Mouse (Mus musculus): ENCODE data around the gene Zmynd8.

Zmynd8 gene

GRCm38 (mm10) chr2:165898202-165899194 is at the start of gene Zmynd8:
Zmynd8 (minus strand) TSS chr2:165899016.
- in situ Hi-C loops (cut with MboI; ENCODE audit: unreplicated experiment in 2 of 2): no loop called here

GRCm38 (mm10) chr2:165948007-165948406 is 49.2 kb upstream of the Zmynd8 start:
- in situ Hi-C loops (cut with MboI; ENCODE audit: unreplicated experiment in 2 of 2): no loop called here

- in situ Hi-C loops (cut with MboI; ENCODE audit: unreplicated experiment in 2 of 2): no loop called here
Observed at GRCm38 (mm10) chr2:165946046-165946564, 47.3 kb upstream of the Zmynd8 start.

GRCm38 (mm10) chr2:165944576-165945351 is 45.9 kb upstream of the Zmynd8 start:
- in situ Hi-C loops (cut with MboI; ENCODE audit: unreplicated experiment in 2 of 2): no loop called here

GRCm38 (mm10) chr2:165943113-165943512 is 44.3 kb upstream of the Zmynd8 start:
- in situ Hi-C loops (cut with MboI; ENCODE audit: unreplicated experiment in 2 of 2): no loop called here

GRCm38 (mm10) chr2:165936106-165936505 is 37.3 kb upstream of the Zmynd8 start:
- in situ Hi-C loops (cut with MboI; ENCODE audit: unreplicated experiment in 2 of 2): no loop called here

GRCm38 (mm10) chr2:165927705-165928104 is 28.9 kb upstream of the Zmynd8 start:
- in situ Hi-C loops (cut with MboI; ENCODE audit: unreplicated experiment in 2 of 2): loop anchor here in 1 of 2 experiments (10.0 kb wide), 1 partner anchor 67 kb away; the partner anchor contains the start of gene Ncoa3

- in situ Hi-C loops (cut with MboI; ENCODE audit: unreplicated experiment in 2 of 2): loop anchor here in 1 of 2 experiments (10.0 kb wide), 1 partner anchor 69 kb away; the partner anchor contains the start of gene Ncoa3
Observed at GRCm38 (mm10) chr2:165926191-165926590, 27.4 kb upstream of the Zmynd8 start.

GRCm38 (mm10) chr2:165925144-165925543 is 26.3 kb upstream of the Zmynd8 start:
- in situ Hi-C loops (cut with MboI; ENCODE audit: unreplicated experiment in 2 of 2): loop anchor here in 1 of 2 experiments (10.0 kb wide), 1 partner anchor 70 kb away; the partner anchor contains the start of gene Ncoa3

GRCm38 (mm10) chr2:165924695-165925094 is 25.9 kb upstream of the Zmynd8 start:
- in situ Hi-C loops (cut with MboI; ENCODE audit: unreplicated experiment in 2 of 2): loop anchor here (5.0 to 10.0 kb wide), 4 partner anchors 33 to 108 kb away; partner anchors contain the start of gene Ncoa3 (in 2 of the 2)

GRCm38 (mm10) chr2:165923715-165924114 is 24.9 kb upstream of the Zmynd8 start:
- in situ Hi-C loops (cut with MboI; ENCODE audit: unreplicated experiment in 2 of 2): loop anchor here (5.0 to 10.0 kb wide), 4 partner anchors 34 to 109 kb away; partner anchors contain the start of gene Ncoa3 (in 2 of the 2)

- in situ Hi-C loops (cut with MboI; ENCODE audit: unreplicated experiment in 2 of 2): loop anchor here (5.0 to 10.0 kb wide), 4 partner anchors 34 to 109 kb away; partner anchors contain the start of gene Ncoa3 (in 2 of the 2)
Observed at GRCm38 (mm10) chr2:165922994-165923393, 24.2 kb upstream of the Zmynd8 start.

GRCm38 (mm10) chr2:165922047-165922728 is 23.4 kb upstream of the Zmynd8 start:
- in situ Hi-C loops (cut with MboI; ENCODE audit: unreplicated experiment in 2 of 2): loop anchor here (5.0 to 10.0 kb wide), 4 partner anchors 35 to 110 kb away; partner anchors contain the start of gene Ncoa3 (in 2 of the 2)

- in situ Hi-C loops (cut with MboI; ENCODE audit: unreplicated experiment in 2 of 2): loop anchor here (5.0 to 10.0 kb wide), 5 partner anchors 87 to 641 kb away; no protein-coding TSS in a partner anchor
Observed at GRCm38 (mm10) chr2:165914298-165914697, 15.5 kb upstream of the Zmynd8 start.

GRCm38 (mm10) chr2:165913073-165913472 is 14.3 kb upstream of the Zmynd8 start:
- in situ Hi-C loops (cut with MboI; ENCODE audit: unreplicated experiment in 2 of 2): loop anchor here (5.0 to 10.0 kb wide), 5 partner anchors 86 to 642 kb away; no protein-coding TSS in a partner anchor

- in situ Hi-C loops (cut with MboI; ENCODE audit: unreplicated experiment in 2 of 2): loop anchor here (5.0 to 10.0 kb wide), 5 partner anchors 82 to 645 kb away; no protein-coding TSS in a partner anchor
Observed at GRCm38 (mm10) chr2:165909731-165910130, 10.9 kb upstream of the Zmynd8 start.

GRCm38 (mm10) chr2:165907199-165907598 is 8.4 kb upstream of the Zmynd8 start:
- in situ Hi-C loops (cut with MboI; ENCODE audit: unreplicated experiment in 2 of 2): no loop called here

- in situ Hi-C loops (cut with MboI; ENCODE audit: unreplicated experiment in 2 of 2): no loop called here
Observed at GRCm38 (mm10) chr2:165906332-165906945, 7.6 kb upstream of the Zmynd8 start.

- in situ Hi-C loops (cut with MboI; ENCODE audit: unreplicated experiment in 2 of 2): no loop called here
Observed at GRCm38 (mm10) chr2:165901127-165901384, 2.2 kb upstream of the Zmynd8 start.

All from v-Abl transformed pro-B cells (cell line).